Mouse (Mus musculus): ENCODE results near the gene Zcchc2.

- TF ChIP-seq CTCF (IDR thresholded peaks at IDR 0.05) (no peak), POLR2A (IDR thresholded peaks at IDR 0.05; ENCODE audit: insufficient read depth, low read depth, low read length) (no peak), EP300 (IDR thresholded peaks at IDR 0.05; ENCODE audit: insufficient read depth, low read depth, low read length) (no peak)
Measured at GRCm38 (mm10) chr1:106069867-106070543, 79.8 kb downstream of the Zcchc2 start.

Measured in heart, adult 2 months (tissue).